Mouse (Mus musculus) kidney, postnatal 36 days (tissue): ENCODE measurements at regions not wholly inside any gene's neighbourhood (a gene's known extent, or its start where the extent isn't known, plus 50 kb on each side); places are given as distances from the start of the nearest gene placed in this dataset.

Experiments used
- DNase-seq, 2 experiments: peaks; one replicate each; pipeline ENCODE4 v3.0.0; 2021 to 2022; ENCODE audit warnings: mixed read lengths in 2 of 2

DNA sequence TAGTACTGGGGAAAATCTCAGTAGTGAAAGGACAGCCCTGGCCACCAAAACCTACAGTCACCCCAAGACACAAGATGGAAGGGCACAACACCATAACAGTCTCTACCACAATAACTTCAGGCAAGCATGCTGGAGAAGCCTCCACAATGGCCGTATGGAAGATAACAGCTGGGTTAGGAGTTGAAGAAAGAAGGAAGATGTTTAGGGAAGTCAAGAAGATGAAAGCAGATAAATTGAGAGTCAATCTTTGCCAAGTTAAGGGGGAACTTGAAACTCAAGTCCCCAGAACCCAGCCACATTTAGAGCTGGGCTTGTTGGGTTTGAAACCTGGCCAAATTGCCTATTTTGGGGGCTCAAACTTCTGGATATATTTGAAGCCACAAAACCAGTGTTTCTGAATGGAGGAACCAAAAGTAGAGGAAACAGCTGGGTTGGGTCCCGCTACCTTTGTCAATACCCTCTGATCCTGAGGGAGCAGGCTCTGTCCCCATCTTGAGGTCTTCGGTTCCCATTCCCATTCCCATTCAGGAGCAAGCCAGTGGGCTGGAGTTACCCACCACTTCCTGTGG is 147.8 kb downstream of the Cdc5l start:
- DNase-seq = no peak

DNA sequence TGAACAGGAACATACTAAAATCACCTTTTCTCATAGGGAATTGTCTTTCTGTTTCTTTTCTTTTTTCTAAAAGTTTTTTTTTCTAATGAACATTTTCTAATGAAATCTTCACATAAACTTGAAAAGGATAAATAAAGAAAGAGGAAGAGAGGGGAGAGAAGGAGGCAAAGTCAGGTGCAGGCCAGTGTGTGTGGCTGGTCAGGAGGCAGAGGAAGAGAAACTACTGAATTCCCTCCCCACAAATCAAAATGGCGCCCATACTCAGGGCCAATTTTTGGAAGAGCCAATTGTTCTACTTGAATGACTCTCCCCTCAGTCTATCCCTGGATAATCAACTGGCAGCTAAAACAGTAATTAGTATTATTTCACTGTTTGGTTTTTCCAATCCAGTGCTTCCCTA is 152.0 kb downstream of the Cdc5l start:
- no peak for DNase-seq

DNA sequence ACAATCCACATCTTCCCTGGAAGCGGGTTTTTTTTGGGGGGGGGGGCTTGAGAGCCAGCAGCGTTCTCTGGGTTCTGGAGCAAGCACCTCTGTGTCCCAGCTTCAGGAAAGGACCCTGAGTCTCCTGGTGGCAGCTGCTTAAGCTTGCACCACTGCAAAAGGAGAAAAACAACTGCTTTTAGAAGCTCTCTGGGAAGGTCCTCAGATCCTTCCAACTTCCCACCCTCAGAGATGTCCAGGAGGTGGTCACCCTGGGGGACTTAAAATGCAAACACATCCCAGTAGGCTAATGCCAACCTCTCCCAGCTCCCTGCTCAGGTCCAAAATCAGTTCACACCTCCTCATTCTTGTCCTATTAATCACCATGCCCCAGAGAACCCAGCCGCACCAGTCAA is 153.7 kb downstream of the Cdc5l start:
- no peak for DNase-seq

DNA sequence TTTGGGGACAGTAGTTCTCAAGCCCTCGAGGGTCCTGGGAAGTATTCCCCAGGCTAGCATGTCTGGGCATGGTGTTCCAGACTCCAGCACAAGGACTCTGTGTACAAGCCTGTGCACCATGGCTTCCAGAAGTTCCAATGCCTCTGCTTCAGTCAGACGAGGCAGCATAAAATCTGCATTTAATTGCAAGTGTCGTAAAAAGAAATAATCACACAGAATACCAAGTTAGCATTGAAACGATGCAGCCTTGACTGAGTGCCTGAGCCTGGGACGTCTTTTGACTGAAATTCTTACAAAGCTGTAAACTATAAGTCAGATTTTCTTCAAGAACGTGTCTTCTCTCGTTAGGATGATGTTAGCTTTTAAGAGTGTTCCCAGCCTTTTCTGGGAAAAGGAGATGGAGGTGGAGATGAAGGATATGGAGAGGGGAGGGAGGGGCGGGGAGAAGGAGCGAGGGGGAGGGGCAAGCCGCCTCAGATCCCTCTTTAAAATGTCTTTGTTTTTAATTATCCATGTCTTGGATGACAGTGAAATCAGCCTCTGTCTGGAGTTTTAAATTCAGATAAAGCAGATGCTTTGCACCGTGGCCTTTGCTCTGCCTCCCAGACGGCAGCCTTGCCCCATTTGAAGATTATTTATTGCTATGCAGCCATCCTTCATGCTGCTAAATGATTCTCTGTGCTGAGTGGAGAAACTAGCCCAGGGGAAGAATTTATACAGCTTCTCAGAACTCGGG is 154.3 kb downstream of the Cdc5l start:
- DNase-seq = no peak

DNA sequence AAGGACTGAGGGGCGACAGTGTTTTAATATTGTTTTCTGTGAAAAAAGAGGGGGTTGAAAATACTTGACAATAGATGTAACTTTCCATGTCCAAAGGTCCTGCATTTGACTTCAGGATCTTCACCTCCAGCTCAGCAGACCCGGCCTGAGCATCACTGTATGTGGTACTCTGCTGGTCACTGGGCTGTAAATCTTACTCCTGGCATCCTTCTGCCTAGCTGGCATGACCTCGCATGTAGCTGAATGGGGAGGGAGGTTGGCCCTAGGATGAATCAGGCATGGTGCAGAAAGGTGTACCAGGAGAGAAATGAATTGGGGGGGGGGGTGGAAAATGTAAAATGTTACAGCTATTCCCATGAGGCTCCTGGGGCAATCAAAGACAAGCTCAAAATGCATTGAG is 156.0 kb downstream of the Cdc5l start:
- no peak for DNase-seq

DNA sequence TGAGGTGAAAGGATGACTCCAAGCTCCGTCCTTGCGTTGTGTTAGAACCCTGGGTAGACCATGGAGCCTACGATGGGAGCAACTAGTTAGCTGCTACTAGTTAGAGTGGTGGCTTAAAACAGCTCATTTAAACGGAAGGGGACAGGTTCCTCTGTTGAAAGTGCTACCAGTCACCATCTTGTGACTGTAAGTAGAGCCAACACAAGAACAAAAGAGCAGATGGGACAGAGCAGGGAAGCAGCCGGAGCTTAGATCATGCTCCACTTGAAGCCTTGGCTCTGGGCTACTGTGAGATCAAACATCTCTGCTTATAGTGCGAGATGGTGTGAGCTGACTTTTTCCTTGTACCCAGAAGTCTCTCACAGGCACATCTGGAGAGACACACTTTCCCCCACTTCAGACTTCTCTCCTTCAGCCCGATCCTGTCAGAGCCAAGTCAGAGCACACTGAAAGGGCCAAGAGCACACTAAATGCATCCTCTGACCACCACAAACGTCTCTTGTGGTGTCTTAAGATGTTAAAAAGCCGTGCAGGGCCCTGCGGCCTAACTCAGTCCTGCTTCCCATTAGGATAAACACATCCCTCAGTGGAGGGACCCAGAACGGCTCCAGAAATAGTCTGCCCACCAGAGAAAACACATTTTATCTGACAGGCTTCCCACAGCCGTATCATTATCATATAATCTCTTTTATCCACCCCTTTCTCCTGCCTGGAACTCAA is 156.7 kb downstream of the Cdc5l start:
- DNase-seq = no peak

DNA sequence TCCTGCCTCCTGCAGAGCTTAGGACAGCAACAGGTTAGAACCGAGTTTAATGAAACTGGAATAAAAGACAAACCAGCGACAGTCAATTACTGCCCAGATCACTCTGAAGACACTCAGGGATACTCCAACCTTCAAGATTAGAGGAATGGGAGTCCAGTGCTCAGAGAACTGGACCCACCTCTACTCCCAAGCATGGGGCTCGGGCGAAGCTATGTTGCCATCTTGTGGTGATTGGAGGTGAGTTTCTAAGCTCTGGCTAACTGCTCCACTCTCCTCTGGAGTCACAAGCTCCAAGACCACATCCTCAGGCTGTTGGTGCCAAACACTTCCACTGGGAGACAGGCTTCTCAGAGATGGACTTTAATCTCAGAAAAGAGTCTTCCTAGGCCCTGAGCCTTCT is 158.6 kb downstream of the Cdc5l start:
- DNase-seq = peak in 1 of 2 experiments; percentile 15

DNA sequence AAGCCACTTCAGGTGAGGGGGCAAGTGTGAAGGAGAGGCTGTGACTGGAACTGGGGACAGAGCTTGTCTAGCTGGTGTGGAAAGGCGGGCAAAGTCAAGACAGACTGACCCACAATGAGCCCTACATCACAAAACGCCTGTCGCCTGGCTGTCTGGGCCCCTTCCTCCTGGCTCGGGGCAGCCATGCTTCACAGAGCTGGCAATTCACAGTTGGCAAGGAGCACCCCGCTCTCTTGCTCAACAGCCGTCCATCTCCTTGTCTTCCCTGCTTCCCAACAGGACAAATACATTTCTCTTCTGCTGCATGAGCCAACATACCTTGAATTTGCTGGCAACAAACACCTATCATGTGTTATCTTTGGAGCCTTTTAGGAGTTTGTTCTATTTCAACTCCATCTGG is 166.8 kb downstream of the Cdc5l start:
- DNase-seq = no peak

DNA sequence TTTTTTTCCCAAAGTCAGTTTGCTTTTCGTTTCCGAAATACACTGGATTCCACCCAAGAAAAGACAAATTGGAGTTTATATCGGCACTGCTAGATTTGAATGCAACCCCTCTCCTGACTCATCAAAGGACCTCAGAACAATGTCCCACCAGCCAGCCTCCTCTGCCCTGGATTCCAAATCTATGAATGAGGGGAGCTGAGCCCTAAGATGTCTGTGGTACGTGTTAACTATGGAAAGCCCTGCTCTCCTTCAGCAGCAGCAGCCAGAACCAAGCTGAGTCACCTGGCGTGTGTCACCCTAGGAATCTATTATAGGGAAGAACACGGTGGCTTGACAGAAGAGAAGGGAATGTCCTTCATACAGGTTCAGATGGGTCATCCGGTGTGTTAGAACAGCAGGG is 167.9 kb downstream of the Cdc5l start:
- no peak for DNase-seq

DNA sequence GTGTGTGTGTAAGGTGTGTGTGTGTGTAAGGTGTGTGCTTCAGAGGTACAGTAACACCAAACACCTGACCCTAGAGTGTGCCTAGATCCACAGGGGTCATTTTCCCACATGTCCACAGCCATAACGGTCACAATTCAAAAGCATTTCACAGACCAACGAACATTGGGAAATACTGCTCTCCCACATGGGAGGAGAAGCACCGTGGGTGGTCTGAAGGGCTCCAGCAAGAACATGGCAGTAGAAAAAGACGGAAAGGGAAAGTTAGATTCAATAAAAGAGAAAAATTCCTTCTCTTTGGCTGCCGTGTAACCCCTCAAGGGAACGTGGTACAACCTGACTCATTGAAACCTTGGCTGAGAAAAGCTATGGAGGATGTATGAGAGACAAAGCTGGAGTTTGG is 169.1 kb downstream of the Cdc5l start:
- DNase-seq = no peak

DNA sequence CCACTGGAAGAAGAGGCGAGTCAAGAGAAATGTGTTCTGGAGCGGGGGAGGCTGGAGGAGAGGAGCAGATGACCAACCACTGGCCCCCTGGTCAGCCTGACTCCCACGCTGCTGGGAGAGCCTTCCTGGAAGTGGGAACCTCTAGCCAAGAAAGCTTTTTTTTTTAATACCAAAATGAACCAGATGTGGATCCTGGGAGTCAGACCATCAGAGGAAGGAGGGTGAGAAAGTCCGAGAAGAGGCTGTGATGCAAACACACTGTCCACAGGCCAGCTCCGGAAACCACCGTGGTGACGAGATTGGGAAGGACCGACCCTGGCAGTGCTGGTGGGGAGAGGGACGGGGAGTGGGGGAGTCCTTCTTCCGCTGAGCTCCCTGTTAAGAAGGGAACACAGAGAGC is 173.1 kb downstream of the Cdc5l start:
- no peak for DNase-seq

DNA sequence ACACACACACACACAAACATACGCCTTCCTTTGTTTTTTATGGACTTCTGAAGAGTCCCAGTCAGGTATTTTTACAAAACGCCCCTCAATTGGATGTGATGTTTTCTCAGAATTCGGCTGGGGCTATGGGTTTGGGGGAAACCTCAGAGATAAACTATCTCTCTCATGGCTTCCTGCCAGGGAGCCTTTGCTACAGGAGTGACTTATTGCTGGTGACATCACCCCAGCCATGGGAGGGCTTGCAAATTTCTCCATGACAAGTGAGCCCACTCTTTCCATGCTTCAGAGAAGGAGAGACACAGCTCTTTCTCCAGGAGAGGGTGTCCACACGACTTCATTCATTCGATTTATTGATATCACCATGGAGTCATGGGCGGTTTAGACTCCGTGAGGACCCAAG is 175.5 kb downstream of the Cdc5l start:
- DNase-seq = no peak

DNA sequence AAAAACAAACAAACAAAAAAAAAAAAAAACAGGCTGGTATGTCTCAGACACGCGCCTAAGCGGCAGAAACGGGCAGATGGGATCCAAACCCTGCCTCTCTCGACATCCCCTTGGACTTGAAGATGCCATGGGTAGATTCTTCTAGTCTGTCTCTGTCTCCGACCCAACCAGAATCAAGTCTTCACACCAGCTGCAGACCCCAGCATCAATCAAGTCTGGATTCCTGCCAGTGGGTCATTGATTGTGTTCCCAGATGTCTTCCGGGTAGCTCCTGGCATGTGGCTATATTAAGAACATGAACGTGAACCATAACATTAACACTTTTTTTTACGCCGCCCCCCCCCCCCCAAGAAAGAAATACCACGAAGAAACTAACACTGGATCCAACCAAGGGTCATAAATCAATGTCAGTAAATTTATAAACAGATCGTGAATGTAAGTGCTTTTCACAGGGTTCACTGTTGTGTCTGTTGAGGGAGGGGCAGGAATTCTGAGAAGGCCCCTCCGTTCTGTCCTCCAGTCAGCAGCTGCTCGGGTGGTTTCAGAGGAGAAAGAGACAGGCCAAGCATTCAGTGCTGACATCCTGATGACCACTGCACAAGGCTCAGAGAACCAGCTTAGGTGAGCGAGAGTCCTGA is 180.8 kb downstream of the Cdc5l start:
- no peak for DNase-seq

DNA sequence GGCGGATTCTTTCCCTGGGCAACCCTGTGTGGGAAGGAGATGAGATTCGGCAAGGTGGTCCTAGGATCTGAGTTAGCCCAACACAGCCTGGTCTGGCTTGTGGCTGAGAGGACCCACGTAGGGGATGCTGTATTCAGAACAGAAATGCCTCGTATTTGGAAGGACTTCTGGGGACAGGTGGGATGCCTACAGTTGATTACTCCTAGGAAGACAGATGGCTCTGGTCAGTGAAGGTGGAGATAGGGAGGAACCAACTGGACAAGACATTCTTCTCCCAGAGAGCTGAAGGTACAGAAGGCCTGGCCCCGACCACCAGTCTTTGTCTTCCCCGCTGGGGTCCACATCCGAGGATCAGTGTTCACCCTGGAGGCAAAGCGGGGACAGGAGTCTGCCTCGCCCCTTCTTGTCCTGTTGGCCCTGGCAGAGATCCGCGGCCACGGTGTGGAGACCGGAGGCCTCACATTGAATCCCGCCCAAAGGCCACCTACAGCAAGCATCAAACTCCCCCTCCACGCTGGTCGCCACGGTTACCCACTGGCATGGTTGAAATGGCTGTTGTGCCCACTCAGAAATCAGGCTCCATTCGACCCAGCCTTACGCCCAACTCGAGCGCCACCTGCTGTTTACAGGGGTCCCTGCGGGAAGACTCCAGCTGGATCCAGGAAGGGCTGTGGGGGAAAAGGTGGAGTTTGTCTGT is 182.4 kb downstream of the Cdc5l start:
- peak; percentile 54 to 87 for DNase-seq

DNA sequence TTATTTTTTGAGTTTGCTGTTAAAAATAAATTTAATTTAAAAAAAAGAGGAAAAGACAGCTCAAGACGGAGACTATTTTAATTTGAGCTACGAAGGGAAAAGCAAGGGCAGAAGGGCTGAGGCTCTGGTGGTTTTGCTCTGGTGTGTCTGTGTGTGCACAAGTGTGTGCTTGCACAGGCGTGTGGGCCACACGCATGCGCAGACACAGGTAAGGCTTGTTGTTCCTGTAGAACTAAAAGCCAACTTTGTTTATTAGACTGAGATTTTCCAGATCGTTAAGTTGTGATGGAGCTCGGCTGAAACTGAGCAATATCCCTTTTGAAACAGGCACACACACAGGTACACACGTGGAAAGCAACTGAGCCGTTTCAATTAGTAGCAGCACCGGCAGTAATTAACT is 183.1 kb downstream of the Cdc5l start:
- peak; percentile 42 to 43 for DNase-seq

DNA sequence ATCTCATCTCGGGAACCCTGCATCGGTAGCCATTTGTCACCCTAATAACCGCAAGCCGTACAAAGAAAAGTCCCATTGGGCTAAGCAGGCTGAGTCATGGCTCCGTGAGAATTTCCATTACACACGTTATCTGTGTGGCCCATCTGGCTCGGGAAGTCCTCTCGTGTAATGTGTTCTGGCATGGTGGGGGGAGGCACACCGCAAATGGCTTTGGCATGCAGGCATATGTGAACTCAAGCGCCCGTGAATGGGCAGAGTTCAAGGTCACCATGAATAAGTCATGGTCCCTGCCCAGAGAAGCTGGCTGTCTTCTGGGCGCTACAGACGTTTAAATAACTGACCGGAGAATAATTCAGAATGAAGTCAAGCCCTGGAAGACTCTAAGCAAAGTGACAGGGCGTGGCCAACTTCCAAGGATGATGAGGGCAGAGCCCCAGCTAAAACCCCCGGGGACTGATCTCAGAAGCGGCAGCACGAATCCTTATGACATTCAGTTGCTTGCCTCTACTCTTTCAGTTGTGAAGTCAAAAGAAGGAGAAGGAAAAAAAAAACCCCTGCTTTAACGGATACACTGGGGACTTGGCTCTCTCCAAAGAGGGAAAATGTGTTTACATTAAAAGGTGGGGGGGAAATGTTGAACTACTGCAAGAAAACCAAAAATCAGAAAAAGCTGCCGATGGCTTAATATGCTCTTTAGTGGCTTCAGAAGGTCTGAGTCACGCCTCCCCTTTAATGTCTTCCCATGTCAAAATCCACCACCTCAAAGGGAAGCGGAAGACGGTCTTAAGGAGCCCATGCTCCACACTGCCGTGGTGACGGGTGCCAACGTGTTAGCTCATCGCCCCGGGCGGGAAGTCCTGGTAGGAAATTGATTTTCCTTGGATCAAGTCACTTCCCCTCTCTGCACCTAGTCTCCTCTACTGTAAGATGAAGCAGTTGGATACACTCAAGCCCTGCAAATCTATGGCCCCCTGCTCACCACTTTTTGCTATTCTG is 186.1 kb downstream of the Cdc5l start:
- DNase-seq = no peak

DNA sequence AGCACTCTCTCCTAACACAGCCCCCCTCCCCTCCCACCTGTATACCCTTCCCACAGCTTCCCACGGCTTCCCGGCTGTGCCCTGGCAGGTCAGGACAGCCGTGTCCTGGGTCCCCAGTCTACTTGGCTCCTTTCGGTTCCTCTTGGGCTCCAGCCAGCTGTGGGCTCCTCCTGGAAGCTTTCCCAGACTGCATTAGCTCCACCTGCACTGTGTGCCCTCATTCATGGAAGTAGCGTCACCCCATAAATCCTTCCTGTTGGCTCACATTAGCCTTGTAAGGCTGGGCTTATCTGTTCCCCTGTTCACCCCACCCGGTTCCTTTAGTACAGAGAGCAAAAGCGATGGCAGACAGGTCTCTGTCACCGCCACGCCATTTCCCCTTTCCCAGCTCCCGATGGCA is 188.7 kb downstream of the Cdc5l start:
- peak; percentile 52 to 55 for DNase-seq

DNA sequence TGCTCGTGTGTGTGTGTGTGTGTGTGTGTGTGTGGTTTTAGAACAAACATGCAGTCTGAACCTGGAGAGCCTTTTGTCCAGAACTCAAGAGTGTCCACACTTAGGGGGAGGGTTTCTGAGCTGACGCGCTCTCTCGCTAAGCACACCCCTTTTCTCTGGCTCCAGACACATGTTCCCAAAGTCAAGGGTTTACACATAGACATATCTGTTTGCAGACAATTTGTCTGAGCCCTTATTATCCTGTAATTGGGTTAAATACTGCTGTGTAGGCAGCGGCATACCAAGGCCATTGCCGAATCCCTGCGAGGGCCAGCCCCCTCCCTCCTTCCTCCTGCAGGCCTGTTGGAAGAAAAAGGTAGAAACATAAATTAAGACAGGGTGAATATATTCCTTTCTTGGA is 190.4 kb downstream of the Cdc5l start:
- DNase-seq = no peak

DNA sequence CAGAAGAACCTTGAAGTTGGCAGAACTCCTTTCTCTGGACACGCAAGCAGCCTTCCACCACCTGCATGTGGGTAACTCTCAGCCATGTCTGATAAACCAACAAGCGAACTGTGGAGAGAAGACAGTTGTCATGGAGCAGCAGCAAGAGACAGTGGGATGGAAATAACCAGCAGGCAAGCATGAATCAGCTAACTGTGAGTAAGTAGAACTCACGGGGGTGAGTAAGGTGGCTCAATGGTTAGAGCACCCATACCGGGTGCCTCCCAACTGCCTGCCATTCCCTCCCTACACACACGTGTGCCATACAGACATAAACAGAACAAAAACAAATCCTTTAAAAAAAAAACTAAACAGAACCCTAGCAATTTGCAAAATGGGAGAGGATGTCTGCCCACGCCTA is 191.5 kb downstream of the Cdc5l start:
- no peak for DNase-seq

DNA sequence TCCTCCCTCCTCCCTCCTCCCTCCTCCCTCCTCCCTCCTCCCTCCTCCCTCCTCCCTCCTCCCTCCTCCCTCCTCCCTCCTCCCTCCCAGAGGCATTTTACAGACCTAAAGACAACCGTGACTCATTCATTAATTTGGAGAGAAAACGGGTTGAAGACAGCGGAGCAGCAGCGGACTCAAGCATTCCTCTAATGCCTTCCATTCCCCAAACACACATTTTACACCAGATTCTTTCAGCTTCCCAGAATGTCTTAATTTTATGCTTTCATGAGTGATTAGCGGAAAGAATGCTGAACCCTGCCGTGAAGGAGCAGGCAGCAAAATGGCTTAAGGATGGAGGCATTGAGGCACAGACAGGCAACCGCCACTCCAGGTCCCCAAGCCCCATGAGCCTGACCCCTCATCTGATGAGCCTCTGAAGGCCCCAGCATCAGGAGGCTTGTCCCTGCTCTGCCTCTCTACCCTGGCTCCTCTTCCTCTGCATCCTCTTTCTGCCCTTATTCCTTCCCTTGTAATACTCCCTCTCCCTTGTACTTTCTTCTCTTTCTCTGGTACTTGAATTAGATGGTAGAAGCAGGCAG is 192.5 kb downstream of the Cdc5l start:
- no peak for DNase-seq

DNA sequence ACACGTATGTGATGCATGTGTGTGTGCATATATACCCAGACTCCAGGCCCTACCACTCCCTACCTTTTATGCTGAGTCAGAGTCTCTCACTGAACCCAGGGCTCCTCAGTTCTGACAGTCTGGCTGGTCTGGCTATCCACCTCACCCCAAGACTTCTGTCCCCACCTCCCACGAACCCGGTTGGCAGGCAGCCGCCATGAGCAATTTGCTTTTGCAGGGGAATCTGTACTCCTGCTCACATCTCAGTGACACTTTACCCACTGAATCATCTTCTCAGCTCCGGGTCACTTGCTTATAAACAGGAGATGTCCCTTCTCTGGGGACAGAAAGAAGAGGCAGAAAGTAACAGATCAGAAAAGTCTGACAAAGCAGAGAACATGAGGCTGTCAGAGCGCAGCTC is 193.0 kb downstream of the Cdc5l start:
- DNase-seq = peak in 1 of 2 experiments; percentile 16

DNA sequence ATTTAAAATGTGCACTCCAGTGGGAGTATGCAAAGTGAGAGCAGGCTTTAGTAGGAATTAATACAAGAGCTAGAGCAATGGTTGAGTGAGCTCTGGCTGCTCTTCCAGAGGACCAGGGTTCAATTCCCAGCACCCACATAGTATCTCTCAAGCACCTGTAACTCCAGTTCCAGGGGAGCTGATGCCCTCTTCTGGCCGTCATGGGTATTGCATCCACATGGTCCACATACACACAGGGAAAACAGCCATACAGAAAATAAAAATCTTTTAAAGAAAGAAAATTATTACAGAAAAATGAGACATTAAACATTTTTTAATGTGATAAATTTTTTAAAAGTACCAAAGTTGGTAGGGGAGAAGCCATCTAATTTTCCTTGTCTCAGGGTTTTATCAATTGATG is 196.3 kb downstream of the Cdc5l start:
- DNase-seq = no peak
